Mouse (Mus musculus): ENCODE results near the gene Gigyf1.

- TF ChIP-seq TAL1 (IDR thresholded peaks at IDR 0.05; ENCODE audit: low read length) (no peak), GATA1 (IDR thresholded peaks at IDR 0.05; ENCODE audit: low read length) (no peak)
These were observed 7.2 kb downstream of the Gigyf1 start for GRCm38 (mm10) chr5:137525511-137525910.
